Mouse (Mus musculus) liver, embryonic 16.5 days (tissue): ENCODE results near the gene Dock3. TPM values are rescaled to one million over a fixed set of nuclear protein-coding genes. Genes with fewer than 3 reads are reported as not detected.

Source experiments
- ATAC-seq: fragments of 200-750 bp; cut with Nextera tagmentation; 2 replicates; pipeline ENCODE4 v1.8.0; 2017; ENCODE audit warnings: low read depth, mild to moderate bottlenecking, moderate number of reproducible peaks, moderate library complexity
- H3K27ac ChIP-seq: fragments of 300-500 bp; sonication (generic); 2 replicates; pipeline ENCODE4 v1.5.1; 2014; ENCODE audit warnings: mild to moderate bottlenecking, low read length
- H3K27me3 ChIP-seq: fragments of 300-500 bp; sonication (generic); 2 replicates; pipeline ENCODE4 v1.6.1; 2014; ENCODE audit warnings: low read depth, low read length, mixed read lengths; ENCODE audit not compliant: control insufficient read depth, insufficient read depth
- H3K36me3 ChIP-seq: fragments of 300-500 bp; sonication (generic); 2 replicates; pipeline ENCODE4 v1.6.1; 2014; ENCODE audit warnings: mild to moderate bottlenecking; ENCODE audit not compliant: control insufficient read depth, insufficient read depth
- H3K4me1 ChIP-seq: fragments of 300-500 bp; sonication (generic); 2 replicates; pipeline ENCODE4 v1.6.1; 2014; ENCODE audit warnings: low read depth, low read length, mixed read lengths; ENCODE audit not compliant: control insufficient read depth
- H3K4me2 ChIP-seq: fragments of 300-500 bp; sonication (generic); 2 replicates; pipeline ENCODE4 v1.6.1; 2014; ENCODE audit warnings: low read depth, low read length, mixed read lengths
- H3K4me3 ChIP-seq: fragments of 300-500 bp; sonication (generic); 2 replicates; pipeline ENCODE4 v1.5.1; 2014; ENCODE audit warnings: low read depth, mild to moderate bottlenecking, low read length
- H3K9ac ChIP-seq: fragments of 300-500 bp; sonication (generic); 2 replicates; pipeline ENCODE4 v1.6.1; 2014; ENCODE audit warnings: low read depth, low read length
- H3K9me3 ChIP-seq: fragments of 300-500 bp; sonication (generic); replicated peaks from 2 replicates; pipeline ENCODE4 v1.6.1; 2016; ENCODE audit warnings: low read length; ENCODE audit not compliant: control insufficient read depth
- WGBS: fragments of 180-500 bp; shearing (Covaris S2); extraction: QIAGEN DNeasy Blood & Tissue Kit; methylation state at CpG from one replicate; pipeline ENCODE4 v1.1.7; 2014; ENCODE audit not compliant: insufficient replicate concordance; 5-methylcytosine and 5-hydroxymethylcytosine counted together
- microRNA-seq: library from miRNA; unstranded; fragments of <30 nt; microRNA quantifications from one replicate; pipeline ENCODE4, GENCODE M21; 2016
- polyA plus RNA-seq: library from polyadenylated mRNA; unstranded; fragments of >200 nt; fragmentation: Nextera tagmentation; extraction: Ambion mirVana; gene quantifications from 2 replicates; pipeline ENCODE4 v1.2.1, GENCODE M21; 2015

Gene Dock3
- polyA plus RNA-seq, 1 experiment from 2014 or later = 0.04 TPM

- Histone ChIP-seq H3K36me3 (peaks cover 35% of the 10 kb centered on the region), H3K27me3 (no peaks in the 10 kb centered on the region), H3K4me2 (no peak overlapping the region), H3K9me3 (no peaks in the 10 kb centered on the region), H3K27ac (no peak overlapping the region), H3K4me1 (no peaks in the 10 kb centered on the region), H3K4me3 (no peak overlapping the region), H3K9ac (no peak overlapping the region)
- ATAC-seq = no peak
- WGBS = 76% methylated on average over 3 of the region's 3 CpGs
Observed at GRCm38 (mm10) chr9:106856664-106857063, 375.0 kb downstream of the Dock3 start.

Small RNA genes lying within 50 kb of the gene (microRNA-seq; reads per million reads assigned to microRNA genes)
- not detected for gene Gm22238

Other genes with a start within 250 kb of the Dock3 start
- gene Mapkapk3, start 58.0 kb upstream of the Dock3 start, polyA plus RNA-seq = 8.4 and 9.9 TPM in 2 replicates
- gene Cish, start 64.1 kb upstream of the Dock3 start, polyA plus RNA-seq = 10.0 and 10.7 TPM in 2 replicates
- gene Hemk1, start 106.4 kb upstream of the Dock3 start, polyA plus RNA-seq = 2.9 TPM in 2 replicates
- 0.07 and 0.18 TPM in 2 replicates for gene 6430571L13Rik, start 108.7 kb upstream of the Dock3 start, polyA plus RNA-seq
- not detected in 2 replicates for gene Cacna2d2, start 167.7 kb upstream of the Dock3 start, polyA plus RNA-seq